Mouse (Mus musculus) CH12.LX (cell line): ENCODE results near the gene Eef1a1.

Experiments
- CHD2 ChIP-seq: IDR thresholded peaks from 2 replicates; pipeline ENCODE4 v1.6.1; 2011; ENCODE audit warnings: low read length, improper control_type of control experiment
- CTCF ChIP-seq, 2 experiments: IDR thresholded peaks in 1 of 2; conservative IDR thresholded peaks in 1 of 2; 2 replicates each; pipeline ENCODE4 v1.5.1; 2011 to 2012; ENCODE audit warnings: low read depth in 2 of 2, low read length in 2 of 2, improper control_type of control experiment in 1 of 2, inconsistent platforms in 1 of 2, mild to moderate bottlenecking in 1 of 2, moderate library complexity in 1 of 2
- E2F4 ChIP-seq: IDR thresholded peaks from 2 replicates; pipeline ENCODE4 v1.6.1; 2011; ENCODE audit warnings: low read depth, low read length, improper control_type of control experiment; ENCODE audit not compliant: insufficient replicate concordance
- ELF1 ChIP-seq: IDR thresholded peaks from 2 replicates; pipeline ENCODE4 v1.6.1; 2014; ENCODE audit warnings: low read depth, mild to moderate bottlenecking, inconsistent platforms, low read length, improper control_type of control experiment
- EP300 ChIP-seq: IDR thresholded peaks from 2 replicates; pipeline ENCODE4 v1.6.1; 2011; ENCODE audit warnings: low read length, improper control_type of control experiment
- MAX ChIP-seq: IDR thresholded peaks from 2 replicates; pipeline ENCODE4 v1.6.1; 2011; ENCODE audit warnings: low read length, improper control_type of control experiment
- MXI1 ChIP-seq: IDR thresholded peaks from 2 replicates; pipeline ENCODE4 v1.6.1; 2011; ENCODE audit warnings: mild to moderate bottlenecking, low read depth, low read length, improper control_type of control experiment

DNA sequence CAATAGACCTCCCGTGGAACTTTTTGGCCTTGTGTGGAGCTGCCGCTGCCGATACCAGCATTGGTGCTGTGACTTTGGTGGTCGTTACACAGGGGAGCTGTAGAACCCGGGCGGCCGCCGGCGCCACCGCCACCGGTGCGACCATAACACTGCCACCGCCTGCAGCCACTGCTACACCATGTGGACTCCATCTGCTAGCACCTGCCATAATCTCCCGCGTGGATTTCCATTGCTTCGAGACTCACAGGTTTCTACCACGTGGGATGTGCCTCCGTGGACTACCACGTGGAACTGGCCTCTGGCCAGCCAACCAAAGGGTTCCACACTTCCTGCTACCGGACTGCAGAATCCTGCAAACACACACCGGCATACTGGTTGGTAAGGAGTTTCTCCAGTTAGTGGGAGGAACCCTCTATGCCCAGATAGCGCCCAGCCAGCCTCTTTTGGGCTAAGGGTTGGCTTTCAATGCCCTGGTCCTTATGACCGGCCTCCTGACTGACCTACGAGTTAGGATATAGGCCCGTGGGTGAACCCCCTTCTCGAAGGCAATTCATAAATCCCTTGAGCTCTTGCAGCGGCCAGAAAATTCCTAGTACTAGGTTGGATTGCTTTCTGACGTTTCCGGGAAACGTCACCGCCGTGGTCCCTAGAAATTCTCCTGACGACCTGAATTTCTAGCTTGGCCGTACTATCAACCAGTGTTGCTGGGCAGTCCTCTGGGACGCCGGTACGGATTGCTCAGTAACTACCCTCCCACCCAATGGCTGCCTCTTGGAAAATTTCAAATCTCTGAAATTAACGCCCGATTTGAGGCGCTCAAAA lies 32.0 kb upstream of the Eef1a1 start:
- TF ChIP-seq MXI1 (no peak), CTCF (conservative IDR thresholded peaks at IDR 0.05 in 1 of 2, IDR thresholded peaks at IDR 0.05 in 1 of 2; ENCODE audit: low read depth in 2 of 2, low read length in 2 of 2) (no peak), E2F4 (no peak), ELF1 (no peak), CHD2 (no peak), EP300 (no peak), MAX (no peak)
